Mouse (Mus musculus): ENCODE data around the gene Slc24a3.

Slc24a3 gene

GRCm38 (mm10) chr2:145213587-145213986 is 46.0 kb downstream of the Slc24a3 start:
- no peak for DNase-seq (ENCODE audit: low spot score in 2 of 2)

GRCm38 (mm10) chr2:145214086-145214831 is 46.7 kb downstream of the Slc24a3 start:
- DNase-seq (ENCODE audit: low spot score in 2 of 2), result no peak

- DNase-seq (ENCODE audit: low spot score in 2 of 2), result no peak
Observed at GRCm38 (mm10) chr2:145216580-145216979, 49.0 kb downstream of the Slc24a3 start.

GRCm38 (mm10) chr2:145217422-145217821 is 49.9 kb downstream of the Slc24a3 start:
- DNase-seq (ENCODE audit: low spot score in 2 of 2), result no peak

- no peak for DNase-seq (ENCODE audit: low spot score in 2 of 2)
Observed at GRCm38 (mm10) chr2:145219246-145219645, 51.7 kb downstream of the Slc24a3 start.

- DNase-seq (ENCODE audit: low spot score in 2 of 2), result no peak
Observed at GRCm38 (mm10) chr2:145223646-145224045, 56.1 kb downstream of the Slc24a3 start.

- DNase-seq (ENCODE audit: low spot score in 2 of 2), result peak; percentile 18 to 37
Observed at GRCm38 (mm10) chr2:145225640-145226039, 58.1 kb downstream of the Slc24a3 start.

GRCm38 (mm10) chr2:145226100-145226499 is 58.5 kb downstream of the Slc24a3 start:
- DNase-seq (ENCODE audit: low spot score in 2 of 2), result peak in 1 of 2 experiments; percentile 6

GRCm38 (mm10) chr2:145227351-145227750 is 59.8 kb downstream of the Slc24a3 start:
- no peak for DNase-seq (ENCODE audit: low spot score in 2 of 2)

- no peak for DNase-seq (ENCODE audit: low spot score in 2 of 2)
Observed at GRCm38 (mm10) chr2:145232764-145233484, 65.4 kb downstream of the Slc24a3 start.

- DNase-seq (ENCODE audit: low spot score in 2 of 2), result no peak
Observed at GRCm38 (mm10) chr2:145233547-145234398, 66.2 kb downstream of the Slc24a3 start.

GRCm38 (mm10) chr2:145246384-145246783 is 78.8 kb downstream of the Slc24a3 start:
- DNase-seq (ENCODE audit: low spot score in 2 of 2), result no peak

- no peak for DNase-seq (ENCODE audit: low spot score in 2 of 2)
Observed at GRCm38 (mm10) chr2:145248185-145248584, 80.6 kb downstream of the Slc24a3 start.

- no peak for DNase-seq (ENCODE audit: low spot score in 2 of 2)
Observed at GRCm38 (mm10) chr2:145257332-145257731, 89.8 kb downstream of the Slc24a3 start.

- no peak for DNase-seq (ENCODE audit: low spot score in 2 of 2)
Observed at GRCm38 (mm10) chr2:145257855-145258254, 90.3 kb downstream of the Slc24a3 start.

- DNase-seq (ENCODE audit: low spot score in 2 of 2), result no peak
Observed at GRCm38 (mm10) chr2:145260574-145260973, 93.0 kb downstream of the Slc24a3 start.

- DNase-seq (ENCODE audit: low spot score in 2 of 2), result no peak
Observed at GRCm38 (mm10) chr2:145262153-145262552, 94.6 kb downstream of the Slc24a3 start.

GRCm38 (mm10) chr2:145266723-145267122 is 99.2 kb downstream of the Slc24a3 start:
- DNase-seq (ENCODE audit: low spot score in 2 of 2), result no peak

GRCm38 (mm10) chr2:145268971-145269370 is 101.4 kb downstream of the Slc24a3 start:
- DNase-seq (ENCODE audit: low spot score in 2 of 2), result no peak

GRCm38 (mm10) chr2:145269410-145269809 is 101.9 kb downstream of the Slc24a3 start:
- DNase-seq (ENCODE audit: low spot score in 2 of 2), result no peak

- no peak for DNase-seq (ENCODE audit: low spot score in 2 of 2)
Observed at GRCm38 (mm10) chr2:145274016-145274677, 106.6 kb downstream of the Slc24a3 start.

GRCm38 (mm10) chr2:145279336-145279735 is 111.8 kb downstream of the Slc24a3 start:
- no peak for DNase-seq (ENCODE audit: low spot score in 2 of 2)

All from natural killer cell, adult 2 months (primary cell).